Mouse (Mus musculus) cerebellum, postnatal 10 days (tissue): ENCODE data around the gene Zfp280b.
"Not testable (repeated sequence)": the region's sequence is repeated elsewhere in the genome, so short reads cannot be mapped to it uniquely, and the experiment has no call there.

Experiments used
- DNase-seq, 2 experiments: peaks; one replicate each; pipeline ENCODE4 v3.0.0; 2021; ENCODE audit warnings: mixed read lengths in 2 of 2

Zfp280b gene

GRCm38 (mm10) chr10:76032402-76033118 is at the start of gene Zfp280b:
TSS of gene Zfp280b (plus strand) at chr10:76032650.
- peak; percentile 98 to 99 for DNase-seq

GRCm38 (mm10) chr10:75990430-75991042 is 41.9 kb upstream of the Zfp280b start:
- no peak for DNase-seq

- DNase-seq, result no peak
These were observed 38.7 kb upstream of the Zfp280b start for GRCm38 (mm10) chr10:75993616-75994240.

GRCm38 (mm10) chr10:75994531-75995210 is 37.8 kb upstream of the Zfp280b start:
- not testable (repeated sequence) for DNase-seq

- peak; percentile 15 for DNase-seq
These were observed 37.0 kb upstream of the Zfp280b start for GRCm38 (mm10) chr10:75995463-75995862.

- no peak for DNase-seq
These were observed 36.1 kb upstream of the Zfp280b start for GRCm38 (mm10) chr10:75996315-75996714.

GRCm38 (mm10) chr10:76001160-76001559 is 31.3 kb upstream of the Zfp280b start:
- peak; percentile 41 to 48 for DNase-seq

GRCm38 (mm10) chr10:76002101-76002521 is 30.3 kb upstream of the Zfp280b start:
- peak; percentile 93 for DNase-seq

- no peak for DNase-seq
These were observed 29.8 kb upstream of the Zfp280b start for GRCm38 (mm10) chr10:76002615-76003014.

- no peak for DNase-seq
These were observed 29.2 kb upstream of the Zfp280b start for GRCm38 (mm10) chr10:76003221-76003620.

- no peak for DNase-seq
These were observed 26.1 kb upstream of the Zfp280b start for GRCm38 (mm10) chr10:76006385-76006784.

GRCm38 (mm10) chr10:76009812-76010211 is 22.6 kb upstream of the Zfp280b start:
- DNase-seq, result no peak

GRCm38 (mm10) chr10:76012922-76013321 is 19.5 kb upstream of the Zfp280b start:
- no peak for DNase-seq

- DNase-seq, result no peak
These were observed 15.6 kb upstream of the Zfp280b start for GRCm38 (mm10) chr10:76016886-76017285.

- DNase-seq, result no peak
These were observed 10.7 kb upstream of the Zfp280b start for GRCm38 (mm10) chr10:76021728-76022127.

- DNase-seq, result no peak
These were observed 8.5 kb upstream of the Zfp280b start for GRCm38 (mm10) chr10:76023921-76024320.

GRCm38 (mm10) chr10:76025470-76026190 is 6.8 kb upstream of the Zfp280b start:
- no peak for DNase-seq

GRCm38 (mm10) chr10:76027127-76028015 is 5.1 kb upstream of the Zfp280b start:
- no peak for DNase-seq

- DNase-seq, result no peak
These were observed 4.5 kb upstream of the Zfp280b start for GRCm38 (mm10) chr10:76028016-76028366.

- DNase-seq, result no peak
These were observed 4.1 kb upstream of the Zfp280b start for GRCm38 (mm10) chr10:76028396-76028795.

GRCm38 (mm10) chr10:76029276-76029675 is 3.2 kb upstream of the Zfp280b start:
- no peak for DNase-seq

- no peak for DNase-seq
These were observed 2.0 kb upstream of the Zfp280b start for GRCm38 (mm10) chr10:76030496-76030895.
